Mouse (Mus musculus) CH12.LX (cell line): ENCODE data around the gene Slc2a3. TPM values are rescaled to one million over a fixed set of nuclear protein-coding genes. Genes with fewer than 3 reads are reported as not detected.

Experiments used
- DNase-seq: peaks from one replicate; pipeline ENCODE4 v3.0.0-alpha.2; 2013; ENCODE audit errors: extremely low read depth
- H3K27ac ChIP-seq: 2 replicates; pipeline ENCODE4 v1.5.1; 2012; ENCODE audit warnings: low read depth, mild to moderate bottlenecking, control low read depth, moderate library complexity; ENCODE audit not compliant: insufficient read depth
- H3K27me3 ChIP-seq: replicated peaks from 2 replicates; pipeline ENCODE3; 2012; ENCODE audit warnings: inconsistent platforms
- H3K36me3 ChIP-seq, 2 experiments: replicated peaks in 1 of 2; 2 replicates each; pipeline versions ENCODE3 to v1.6.1; 2012; ENCODE audit warnings: inconsistent platforms in 1 of 2, low read length in 1 of 2, mild to moderate bottlenecking in 1 of 2, mixed read lengths in 1 of 2, moderate library complexity in 1 of 2; ENCODE audit not compliant: control insufficient read depth in 1 of 2, insufficient read depth in 1 of 2
- H3K4me1 ChIP-seq, 2 experiments: 2 replicates each; pipeline ENCODE4 v1.6.1; 2012; ENCODE audit warnings: inconsistent platforms in 1 of 2, moderate library complexity in 1 of 2; ENCODE audit not compliant: insufficient read depth in 2 of 2, control insufficient read depth in 1 of 2
- H3K4me2 ChIP-seq: 2 replicates; pipeline ENCODE4 v1.6.1; 2012; ENCODE audit warnings: low read depth, mild to moderate bottlenecking, control low read depth; ENCODE audit not compliant: poor library complexity, insufficient read depth, severe bottlenecking
- H3K4me3 ChIP-seq, 3 experiments: fragments of 150-350 bp in 1 of 3; sonication (generic) in 1 of 3; replicated peaks in 1 of 3; 2 replicates each; pipeline versions ENCODE3 to v1.5.1; 2011 to 2012; ENCODE audit warnings: low read depth in 2 of 3, low read length in 2 of 3, mild to moderate bottlenecking in 2 of 3, moderate library complexity in 2 of 3, control low read depth in 1 of 3, improper control_type of control experiment in 1 of 3, inconsistent platforms in 1 of 3, mixed read lengths in 1 of 3; ENCODE audit not compliant: poor library complexity in 1 of 3
- H3K79me2 ChIP-seq: replicated peaks from 2 replicates; pipeline ENCODE4 v1.6.1; 2012; ENCODE audit warnings: mild to moderate bottlenecking, moderate library complexity; ENCODE audit not compliant: control insufficient read depth, poor library complexity, insufficient read depth, severe bottlenecking; ENCODE audit errors: extremely low read depth
- H3K9ac ChIP-seq: 2 replicates; pipeline ENCODE4 v1.6.1; 2012; ENCODE audit warnings: low read depth, mild to moderate bottlenecking, control low read depth, moderate library complexity; ENCODE audit not compliant: insufficient read depth
- H3K9me3 ChIP-seq: replicated peaks from 2 replicates; pipeline ENCODE3; 2012; ENCODE audit warnings: low read length, inconsistent platforms, mixed read lengths
- BHLHE40 ChIP-seq: IDR thresholded peaks from 2 replicates; pipeline ENCODE4 v1.6.1; 2011; ENCODE audit warnings: mild to moderate bottlenecking, low read depth, low read length, improper control_type of control experiment
- CHD1 ChIP-seq: IDR thresholded peaks from 2 replicates; pipeline ENCODE4 v1.6.1; 2012; ENCODE audit warnings: low read depth, low read length, improper control_type of control experiment, inconsistent platforms
- E2F4 ChIP-seq: IDR thresholded peaks from 2 replicates; pipeline ENCODE4 v1.6.1; 2011; ENCODE audit warnings: low read depth, low read length, improper control_type of control experiment; ENCODE audit not compliant: insufficient replicate concordance
- ELF1 ChIP-seq: IDR thresholded peaks from 2 replicates; pipeline ENCODE4 v1.6.1; 2014; ENCODE audit warnings: low read depth, mild to moderate bottlenecking, inconsistent platforms, low read length, improper control_type of control experiment
- EP300 ChIP-seq: IDR thresholded peaks from 2 replicates; pipeline ENCODE4 v1.6.1; 2011; ENCODE audit warnings: low read length, improper control_type of control experiment
- GABPA ChIP-seq: IDR thresholded peaks from 2 replicates; pipeline ENCODE4 v1.6.1; 2012; ENCODE audit warnings: low read depth, low read length, improper control_type of control experiment, inconsistent platforms; ENCODE audit not compliant: insufficient replicate concordance
- HCFC1 ChIP-seq: IDR thresholded peaks from 2 replicates; pipeline ENCODE4 v1.6.1; 2012; ENCODE audit warnings: low read depth, mild to moderate bottlenecking, inconsistent platforms, low read length, improper control_type of control experiment
- IRF4 ChIP-seq: IDR thresholded peaks from 2 replicates; pipeline ENCODE4 v1.6.1; 2014; ENCODE audit warnings: low read depth, mild to moderate bottlenecking, inconsistent platforms, low read length, improper control_type of control experiment
- JUN ChIP-seq: IDR thresholded peaks from 2 replicates; pipeline ENCODE4 v1.6.1; 2011; ENCODE audit warnings: low read depth, mild to moderate bottlenecking, low read length, improper control_type of control experiment, moderate library complexity; ENCODE audit not compliant: insufficient read depth
- KAT2A ChIP-seq: IDR thresholded peaks from 2 replicates; pipeline ENCODE4 v1.6.1; 2012; ENCODE audit warnings: low read length, improper control_type of control experiment, inconsistent platforms; ENCODE audit not compliant: insufficient replicate concordance
- MAFK ChIP-seq: IDR thresholded peaks from 2 replicates; pipeline ENCODE4 v1.6.1; 2011; ENCODE audit warnings: low read length, improper control_type of control experiment; ENCODE audit not compliant: insufficient replicate concordance
- MAX ChIP-seq: IDR thresholded peaks from 2 replicates; pipeline ENCODE4 v1.6.1; 2011; ENCODE audit warnings: low read length, improper control_type of control experiment
- MXI1 ChIP-seq: IDR thresholded peaks from 2 replicates; pipeline ENCODE4 v1.6.1; 2011; ENCODE audit warnings: mild to moderate bottlenecking, low read depth, low read length, improper control_type of control experiment
- NELFE ChIP-seq: IDR thresholded peaks from 2 replicates; pipeline ENCODE4 v1.6.1; 2011; ENCODE audit warnings: low read depth, low read length, improper control_type of control experiment
- NRF1 ChIP-seq: IDR thresholded peaks from 2 replicates; pipeline ENCODE4 v1.6.1; 2014; ENCODE audit warnings: low read depth, mild to moderate bottlenecking, inconsistent platforms, low read length, improper control_type of control experiment, moderate library complexity
- PAX5 ChIP-seq: IDR thresholded peaks from 2 replicates; pipeline ENCODE4 v1.6.1; 2012; ENCODE audit warnings: low read length, inconsistent platforms, mixed read lengths
- POLR2A ChIP-seq: IDR thresholded peaks from 2 replicates; pipeline ENCODE4 v1.6.1; 2011; ENCODE audit warnings: low read depth, mild to moderate bottlenecking, improper control_type of control experiment, low read length
- TBP ChIP-seq: conservative IDR thresholded peaks from 2 replicates; pipeline ENCODE4 v1.6.1; 2011; ENCODE audit warnings: low read depth, low read length, improper control_type of control experiment
- USF1 ChIP-seq: IDR thresholded peaks from 2 replicates; pipeline ENCODE4 v1.6.1; 2014; ENCODE audit warnings: low read depth, mild to moderate bottlenecking, inconsistent platforms, low read length, improper control_type of control experiment
- USF2 ChIP-seq: conservative IDR thresholded peaks from 2 replicates; pipeline ENCODE4 v1.6.1; 2011; ENCODE audit warnings: low read depth, low read length, improper control_type of control experiment
- ZKSCAN1 ChIP-seq: IDR thresholded peaks from 2 replicates; pipeline ENCODE4 v1.6.1; 2012; ENCODE audit warnings: low read depth, inconsistent platforms, low read length, improper control_type of control experiment, borderline replicate concordance
- ZMIZ1 ChIP-seq: IDR thresholded peaks from 2 replicates; pipeline ENCODE4 v1.6.1; 2012; ENCODE audit warnings: low read depth, mild to moderate bottlenecking, inconsistent platforms, low read length, improper control_type of control experiment
- ZNF384 ChIP-seq: IDR thresholded peaks from 2 replicates; pipeline ENCODE4 v1.6.1; 2012; ENCODE audit warnings: low read depth, low read length, improper control_type of control experiment, inconsistent platforms
- dilution Hi-C: fragments of 300-500 bp; cut with MboI; formaldehyde crosslinking; loops from 2 replicates; pipeline ENCODE4 v1.14.3; 2020; ENCODE audit warnings: low sequenced_read_pairs; ENCODE audit not compliant: extremely low pct_unique_long_range_greater_than_20kb, extremely low pct_ligation_motif_present
- in situ Hi-C: fragments of 300-500 bp; cut with MboI; formaldehyde crosslinking; loops from 3 replicates; pipeline ENCODE4 v1.14.3; 2019; ENCODE audit warnings: low sequenced_read_pairs, low pct_ligation_motif_present, low pct_unique_long_range_greater_than_20kb, mixed read lengths
- polyA plus RNA-seq: library from polyadenylated mRNA; unstranded; fragments of >175 nt; gene quantifications from 2 replicates; pipeline ENCODE4 v1.2.1, GENCODE M21; 2012; ENCODE audit warnings: low read depth; ENCODE audit not compliant: insufficient read length
- total RNA-seq, 2 experiments: library from RNA; depleted of rRNA; stranded (reverse); fragments of 300-350 nt in 1 of 2; fragments of >200 nt in 1 of 2; gene quantifications; 2 replicates each; pipeline ENCODE4 v1.2.3; 2012 to 2014

Gene Slc2a3
- total and polyA plus RNA-seq, 3 experiments = 28.8 to 38.3 (median 29.7) TPM

DNA sequence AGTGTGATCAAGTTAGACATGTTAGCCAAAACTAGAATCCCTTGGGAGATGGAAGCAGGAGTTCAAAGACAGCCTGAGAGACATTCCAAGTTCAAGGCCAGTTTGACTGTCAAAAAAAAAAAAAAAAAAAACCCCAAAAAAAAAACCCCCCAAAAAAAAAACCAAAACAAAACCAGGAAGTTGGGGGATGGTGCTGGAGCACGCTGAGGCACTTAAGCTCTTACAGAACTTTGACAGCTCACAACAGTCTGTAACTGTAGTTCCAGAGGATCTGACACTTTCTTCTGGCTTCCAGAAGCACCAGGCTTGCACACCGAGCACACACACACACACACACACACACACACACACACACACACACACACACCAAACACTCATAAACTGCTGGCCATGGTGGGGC lies 45.5 kb downstream of the Slc2a3 start:
- in situ Hi-C loops = no loop called here
- dilution Hi-C loops = no loop called here
- no peak for DNase-seq
- Histone ChIP-seq H3K27ac (no peak overlapping the region), H3K4me3 (no peak overlapping the region), H3K4me1 (peaks cover 4 to 19% of the 10 kb centered on the region in 2 experiments), H3K4me2 (no peak overlapping the region), H3K27me3 (no peaks in the 10 kb centered on the region), H3K9me3 (no peaks in the 10 kb centered on the region), H3K79me2 (no peaks in the 10 kb centered on the region; the same call in 1 of the 2 replicates), H3K36me3 (peaks cover 0 to 16% of the 10 kb centered on the region in 2 experiments), H3K9ac (no peak overlapping the region)
- no peak for TF ChIP-seq MAFK
- TF ChIP-seq NELFE = no peak
- TF ChIP-seq ZNF384 = peak; percentile 94
- peak; percentile 46; the same call in 1 of the 2 replicates for TF ChIP-seq ELF1

DNA sequence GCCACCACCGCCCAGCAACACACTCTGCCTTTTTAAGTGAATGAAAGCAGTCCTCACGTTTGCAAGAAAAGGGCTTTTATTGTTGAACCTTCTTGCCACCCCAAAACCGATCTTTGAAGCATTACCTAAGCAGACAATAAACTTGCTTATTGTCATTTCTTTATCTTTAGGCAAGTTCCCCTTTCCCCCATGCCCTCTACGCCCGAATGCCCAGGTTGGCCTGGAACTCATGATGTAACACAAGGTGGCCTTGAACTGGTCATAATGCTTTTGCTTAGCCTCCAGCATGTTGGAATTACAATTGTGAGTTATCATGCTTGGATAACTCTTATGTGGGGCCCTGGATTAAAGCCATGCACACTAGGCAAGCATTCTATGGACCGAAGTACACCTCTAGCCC lies 50.9 kb downstream of the Slc2a3 start:
- H3K9ac ChIP-seq = no peak overlapping the region
- no peak overlapping the region for H3K4me2 ChIP-seq
- H3K27me3 ChIP-seq = no peaks in the 10 kb centered on the region
- DNase-seq = no peak
- H3K36me3 ChIP-seq = peaks cover 0 to 8% of the 10 kb centered on the region in 2 experiments
- dilution Hi-C loops (no loop called here), in situ Hi-C loops (no loop called here)
- H3K9me3 ChIP-seq = no peaks in the 10 kb centered on the region
- peaks cover 0 to 12% of the 10 kb centered on the region in 2 experiments; a peak in 2 of 4 replicates for H3K4me1 ChIP-seq
- H3K4me3 ChIP-seq = no peak overlapping the region
- no peak overlapping the region for H3K27ac ChIP-seq
- H3K79me2 ChIP-seq = no peaks in the 10 kb centered on the region; the same call in 1 of the 2 replicates
- TF ChIP-seq KAT2A = no peak
- no peak for TF ChIP-seq NRF1
- TF ChIP-seq CHD1 = no peak
- no peak for TF ChIP-seq ZMIZ1
- TF ChIP-seq USF2 = no peak
- TF ChIP-seq HCFC1 = no peak
- no peak for TF ChIP-seq IRF4
- no peak for TF ChIP-seq POLR2A
- no peak for TF ChIP-seq GABPA
- TF ChIP-seq ELF1 = no peak
- TF ChIP-seq EP300 = no peak
- no peak for TF ChIP-seq MXI1
- no peak for TF ChIP-seq E2F4
- TF ChIP-seq MAX = no peak
- TF ChIP-seq ZKSCAN1 = no peak
- no peak for TF ChIP-seq PAX5
- no peak for TF ChIP-seq USF1
- TF ChIP-seq TBP = no peak
- no peak for TF ChIP-seq JUN
- no peak for TF ChIP-seq BHLHE40
